Mouse (Mus musculus): ENCODE data around the gene Cachd1.

GRCm38 (mm10) chr4:100755632-100756031 is 20.8 kb upstream of the Cachd1 start:
- no peak for TF ChIP-seq CTCF (IDR thresholded peaks at IDR 0.05; ENCODE audit: low read depth)
- no peak for TF ChIP-seq EP300 (IDR thresholded peaks at IDR 0.05; ENCODE audit: low read depth)

Data from liver, postnatal 0 days (tissue).